Mouse (Mus musculus) neural tube, embryonic 14.5 days (tissue): ENCODE data around the gene Kdm1b. TPM values are rescaled to one million over a fixed set of nuclear protein-coding genes. Genes with fewer than 3 reads are reported as not detected.

Experiments
- ATAC-seq: fragments of 200-750 bp; cut with Nextera tagmentation; 2 replicates; pipeline ENCODE4 v1.8.0; 2017; ENCODE audit warnings: low read depth, mild to moderate bottlenecking, moderate TSS enrichment, moderate library complexity
- H3K27ac ChIP-seq: fragments of 300-500 bp; sonication (generic); 2 replicates; pipeline ENCODE4 v1.5.1; 2014; ENCODE audit warnings: low read depth, mild to moderate bottlenecking, control low read depth, low read length, moderate library complexity, mixed read lengths
- H3K27me3 ChIP-seq: fragments of 300-500 bp; sonication (generic); 2 replicates; pipeline ENCODE4 v1.6.1; 2014; ENCODE audit warnings: low read length; ENCODE audit not compliant: control insufficient read depth, insufficient read depth
- H3K36me3 ChIP-seq: fragments of 300-500 bp; sonication (generic); 2 replicates; pipeline ENCODE4 v1.6.1; 2014; ENCODE audit warnings: low read length, mixed read lengths; ENCODE audit not compliant: control insufficient read depth, insufficient read depth
- H3K4me1 ChIP-seq: fragments of 300-500 bp; sonication (generic); 2 replicates; pipeline ENCODE4 v1.6.1; 2014; ENCODE audit warnings: low read length; ENCODE audit not compliant: control insufficient read depth, insufficient read depth
- H3K4me2 ChIP-seq: fragments of 300-500 bp; sonication (generic); 2 replicates; pipeline ENCODE4 v1.6.1; 2014; ENCODE audit warnings: mild to moderate bottlenecking, low read depth, low read length, control low read depth
- H3K4me3 ChIP-seq: fragments of 300-500 bp; sonication (generic); 2 replicates; pipeline ENCODE4 v1.5.1; 2014; ENCODE audit warnings: low read depth, low read length, control low read depth, mixed read lengths
- H3K9ac ChIP-seq: fragments of 300-500 bp; sonication (generic); replicated peaks from 2 replicates; pipeline ENCODE4 v1.6.1; 2014; ENCODE audit warnings: low read depth, mild to moderate bottlenecking, control low read depth, low read length, mixed read lengths
- H3K9me3 ChIP-seq: fragments of 300-500 bp; sonication (generic); 2 replicates; pipeline ENCODE4 v1.6.1; 2016; ENCODE audit warnings: low read length; ENCODE audit not compliant: control insufficient read depth
- WGBS: fragments of 180-500 bp; shearing (Covaris S2); extraction: QIAGEN DNeasy Blood & Tissue Kit; methylation state at CpG from one replicate; pipeline ENCODE4 v1.1.7; 2014; 5-methylcytosine and 5-hydroxymethylcytosine counted together
- polyA plus RNA-seq: library from polyadenylated mRNA; unstranded; fragments of >200 nt; fragmentation: Nextera tagmentation; extraction: Ambion mirVana; gene quantifications from 2 replicates; pipeline ENCODE4 v1.2.1, GENCODE M21; 2014

Kdm1b gene
- polyA plus RNA-seq, 1 experiment from 2014 or later, result 18.3 TPM

DNA sequence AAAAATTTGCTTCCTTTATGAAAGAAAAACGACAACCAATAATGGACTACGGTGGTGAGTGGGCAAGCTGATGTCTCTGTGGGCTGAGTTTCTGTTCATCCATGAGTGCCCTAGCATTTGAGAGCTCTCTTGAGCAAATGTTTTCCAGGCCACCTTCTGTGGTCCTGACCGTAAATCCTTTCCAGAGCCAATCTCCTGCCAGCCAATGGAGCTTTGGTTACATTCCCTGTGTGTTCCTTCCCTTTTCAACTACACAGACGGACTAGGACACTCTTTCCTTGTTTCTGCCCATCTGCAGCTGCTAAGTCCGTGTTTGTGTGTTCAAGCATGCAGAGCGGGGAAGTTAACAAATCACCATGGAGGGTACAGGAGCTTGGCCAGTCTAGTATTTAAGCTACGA, 22.5 kb upstream of the Kdm1b start:
- WGBS, result 60% methylated on average over 7 of the region's 7 CpGs

DNA sequence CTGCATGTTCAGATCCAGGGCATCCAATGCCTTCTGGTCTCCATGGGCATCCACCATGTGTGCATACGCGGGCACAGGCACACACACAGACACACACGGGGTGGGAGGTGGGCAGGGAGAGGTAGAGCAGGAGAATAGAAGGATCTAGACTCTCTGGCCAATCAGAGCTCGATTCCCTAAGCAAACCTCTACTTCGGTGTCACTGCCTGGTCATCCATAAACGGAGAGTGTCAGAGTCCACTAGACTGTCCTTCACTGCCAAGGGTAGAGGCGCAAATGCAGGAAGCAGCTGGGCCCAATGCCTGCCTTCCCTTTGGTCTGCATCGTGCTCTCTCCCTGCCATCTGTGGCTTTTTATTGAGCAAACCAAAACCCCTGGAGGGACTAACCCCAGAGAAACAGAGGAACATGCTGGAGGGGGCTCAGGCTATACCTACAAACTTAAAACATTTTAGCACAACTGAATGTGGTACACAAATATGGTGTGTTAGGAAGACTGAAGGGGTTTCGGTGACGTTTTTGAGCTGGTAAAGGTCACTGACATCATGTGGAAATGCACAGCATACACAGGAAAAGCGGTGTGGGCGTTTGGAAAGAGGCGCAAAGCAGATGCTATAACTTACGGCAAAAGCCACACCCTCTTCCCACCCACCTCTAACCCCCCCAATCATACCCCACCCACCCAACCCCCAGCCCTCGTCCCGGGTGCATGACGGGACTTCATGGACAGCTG, 12.8 kb upstream of the Kdm1b start:
- no peak overlapping the region for H3K9ac ChIP-seq
- 87% methylated on average over 17 of the region's 17 CpGs for whole genome bisulfite sequencing

More for the DNA sequence above, 22.5 kb upstream of the Kdm1b start:
- Histone ChIP-seq H3K27me3 (no peaks in the 10 kb centered on the region), H3K4me1 (no peaks in the 10 kb centered on the region), H3K4me2 (no peak overlapping the region), H3K36me3 (no peaks in the 10 kb centered on the region), H3K9me3 (no peaks in the 10 kb centered on the region), H3K4me3 (no peak overlapping the region), H3K27ac (no peak overlapping the region), H3K9ac (no peak overlapping the region)
- ATAC-seq, result no peak

DNA sequence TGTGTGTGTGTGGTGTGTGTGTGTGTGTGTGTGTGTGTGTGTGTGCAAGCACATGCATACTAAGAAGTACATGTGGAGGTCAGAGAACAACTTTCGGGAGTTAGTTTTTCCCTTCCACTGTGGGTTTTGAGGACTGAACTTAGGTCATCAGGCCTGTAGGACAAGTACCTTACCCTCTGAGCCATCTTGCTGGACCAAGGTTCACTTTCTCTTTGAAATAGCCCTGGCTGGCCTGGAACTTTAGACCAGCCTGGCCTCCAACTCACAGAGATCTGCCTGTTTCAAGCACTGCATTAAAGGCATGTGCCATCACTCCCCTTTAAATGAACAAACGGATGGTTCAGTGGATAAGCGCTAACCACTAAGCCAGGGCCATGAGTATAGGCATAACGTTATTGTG, 9.7 kb upstream of the Kdm1b start:
- no peaks in the 10 kb centered on the region for H3K9me3 ChIP-seq
- H3K27ac ChIP-seq, result no peak overlapping the region
- ATAC-seq, result no peak
- H3K36me3 ChIP-seq, result no peaks in the 10 kb centered on the region
- WGBS, result 90% methylated on average over 4 of the region's 4 CpGs
- no peak overlapping the region for H3K9ac ChIP-seq
- no peaks in the 10 kb centered on the region for H3K27me3 ChIP-seq
- H3K4me2 ChIP-seq, result no peak overlapping the region
- H3K4me3 ChIP-seq, result no peak overlapping the region
- no peaks in the 10 kb centered on the region for H3K4me1 ChIP-seq

More for the DNA sequence above, 12.8 kb upstream of the Kdm1b start:
- no peaks in the 10 kb centered on the region for H3K36me3 ChIP-seq
- no peak overlapping the region for H3K4me2 ChIP-seq
- no peaks in the 10 kb centered on the region for H3K27me3 ChIP-seq
- ATAC-seq, result no peak
- no peak overlapping the region for H3K27ac ChIP-seq
- H3K4me1 ChIP-seq, result no peaks in the 10 kb centered on the region
- H3K4me3 ChIP-seq, result no peak overlapping the region
- no peaks in the 10 kb centered on the region for H3K9me3 ChIP-seq

GRCm38 (mm10) chr13:47037946-47038345, 5.4 kb upstream of the Kdm1b start:
- no peaks in the 10 kb centered on the region for H3K4me1 ChIP-seq
- no peak overlapping the region for H3K9ac ChIP-seq
- no peaks in the 10 kb centered on the region for H3K27me3 ChIP-seq
- H3K36me3 ChIP-seq, result no peaks in the 10 kb centered on the region
- WGBS, result 81% methylated on average over 6 of the region's 6 CpGs
- H3K9me3 ChIP-seq, result no peaks in the 10 kb centered on the region
- no peak overlapping the region for H3K4me2 ChIP-seq
- H3K4me3 ChIP-seq, result no peak overlapping the region
- no peak for ATAC-seq
- H3K27ac ChIP-seq, result no peak overlapping the region

- H3K4me3 ChIP-seq, result no peak overlapping the region
- 86% methylated on average over 5 of the region's 5 CpGs for WGBS
- no peak overlapping the region for H3K4me2 ChIP-seq
- H3K9me3 ChIP-seq, result no peaks in the 10 kb centered on the region
- H3K4me1 ChIP-seq, result peaks cover 5% of the 10 kb centered on the region; the same call in 1 of the 2 replicates
- ATAC-seq, result no peak
- H3K27me3 ChIP-seq, result no peaks in the 10 kb centered on the region
- no peak overlapping the region for H3K9ac ChIP-seq
- no peak overlapping the region for H3K27ac ChIP-seq
- H3K36me3 ChIP-seq, result no peaks in the 10 kb centered on the region
These were observed 3.2 kb upstream of the Kdm1b start for GRCm38 (mm10) chr13:47040061-47040460.

GRCm38 (mm10) chr13:47042024-47042633, 1.2 kb upstream of the Kdm1b start:
- Histone ChIP-seq H3K36me3 (no peaks in the 10 kb centered on the region), H3K4me1 (peaks cover 5% of the 10 kb centered on the region; the same call in 1 of the 2 replicates), H3K4me3 (peak overlapping the region; percentile 4; the same call in 1 of the 2 replicates), H3K9ac (no peak overlapping the region), H3K9me3 (no peaks in the 10 kb centered on the region), H3K27ac (peak overlapping the region; percentile 48; the same call in 1 of the 2 replicates), H3K27me3 (no peaks in the 10 kb centered on the region), H3K4me2 (peak overlapping the region; percentile 99; the same call in 1 of the 2 replicates)
- no peak for ATAC-seq
- WGBS, result 56% methylated on average over 8 of the region's 8 CpGs

- 1% methylated on average over 41 of the region's 45 CpGs for WGBS
- Histone ChIP-seq H3K4me3 (peak overlapping the region; percentile 84), H3K27me3 (no peaks in the 10 kb centered on the region), H3K27ac (peak overlapping the region; percentile 81), H3K4me2 (peak overlapping the region; percentile 99), H3K4me1 (peaks cover 5% of the 10 kb centered on the region; the same call in 1 of the 2 replicates), H3K36me3 (no peaks in the 10 kb centered on the region), H3K9ac (peak overlapping the region; percentile 78), H3K9me3 (no peaks in the 10 kb centered on the region)
- ATAC-seq, result peak; percentile 16
These were observed 726 bp downstream of the Kdm1b start for GRCm38 (mm10) chr13:47043833-47044616.

- Histone ChIP-seq H3K36me3 (no peaks in the 10 kb centered on the region), H3K4me2 (peak within 1 kb of the TSS; percentile 99), H3K27ac (peak within 1 kb of the TSS; percentile 81), H3K9me3 (no peaks in the 10 kb centered on the region), H3K9ac (peak within 1 kb of the TSS; percentile 78), H3K27me3 (no peaks in the 10 kb centered on the region), H3K4me3 (peak within 1 kb of the TSS; percentile 84), H3K4me1 (peaks cover 5% of the 10 kb centered on the region; the same call in 1 of the 2 replicates)
- ATAC-seq, result no peak
- WGBS, result 16% methylated on average over 10 of the region's 10 CpGs
These were observed 1.3 kb downstream of the Kdm1b start, which contains the start of gene Tpmt for GRCm38 (mm10) chr13:47044617-47044947. Gene Tpmt, minus strand, starts transcription at chr13:47044737.
